Mouse (Mus musculus) liver, embryonic 14.5 days (tissue): ENCODE data around the gene Serpinb6b.

Experiments
- CTCF ChIP-seq: IDR thresholded peaks from 2 replicates; pipeline ENCODE4 v1.5.1; 2016; ENCODE audit warnings: antibody characterized with exemption, low read depth, control low read depth
- EP300 ChIP-seq: IDR thresholded peaks from 2 replicates; pipeline ENCODE4 v1.6.1; 2016; ENCODE audit warnings: antibody characterized with exemption, low read depth

DNA sequence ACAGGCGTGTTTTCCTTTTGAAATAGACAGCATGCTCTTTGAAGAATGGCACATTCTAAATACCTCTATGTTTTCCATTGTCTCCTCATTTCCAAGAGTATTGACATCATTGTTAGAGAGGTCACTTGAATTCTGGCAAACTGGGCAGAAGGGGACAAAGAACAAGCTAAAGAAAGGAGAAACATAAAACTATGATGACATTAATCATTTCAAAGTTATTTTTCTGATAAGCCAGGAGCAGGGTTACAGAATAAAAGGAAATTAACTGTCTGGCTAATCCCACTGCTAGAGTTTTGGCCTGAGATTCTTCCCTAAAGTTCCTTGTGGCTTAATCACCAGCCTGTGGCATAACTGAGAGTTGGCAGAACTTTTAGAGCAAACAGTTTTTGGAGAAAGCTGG is 37.8 kb upstream of the Serpinb6b start:
- TF ChIP-seq CTCF, result no peak
- TF ChIP-seq EP300, result no peak
